In genomic region chr8:77288065-77288464, GRCm38 (mm10) we compare ENCODE assay signal across 20 mouse cellular contexts.
A peak's percentile ranks its signal among the peaks of the same experiment; 100 is the strongest.
DNase-seq lines count a peak whose midpoint lies in the region; ATAC-seq and TF ChIP-seq lines count a peak whose summit lies in the region.
"Had no signal": no experiment of that assay in that cellular context is flagged by ENCODE, and none has a peak within 500 bp of the region (broad histone marks: within the 10 kb centered on the region; RNA-seq: fewer than 3 reads in every experiment).

No protein-coding gene starts in this region.

- in situ Hi-C loops in Patski (cut with MboI; ENCODE audit: low pct_unique_long_range_greater_than_20kb) = no loop called here

- no peak overlapping the region for H3K27ac ChIP-seq in lung, embryonic 15.5 days
- H3K27ac ChIP-seq: embryonic facial prominence, embryonic 12.5 days; heart, embryonic 13.5 days; hindbrain, embryonic 15.5 days; limb, embryonic 13.5 days; liver, embryonic 13.5 days; midbrain, embryonic 13.5 days; neural tube, embryonic 15.5 days had no signal

- POLR2A ChIA-PET in Patski (lab: Charles Lee) = no interaction called here

- no peak overlapping the region for H3K4me3 ChIP-seq in lung, embryonic 15.5 days
- H3K4me3 ChIP-seq: embryonic facial prominence, embryonic 12.5 days; heart, embryonic 13.5 days; hindbrain, embryonic 15.5 days; limb, embryonic 13.5 days; liver, embryonic 13.5 days; midbrain, embryonic 13.5 days; neural tube, embryonic 15.5 days had no signal

- ATAC-seq in lung, embryonic 15.5 days (ENCODE audit: borderline replicate concordance, extremely low read depth, low FRiP score, low TSS enrichment) = peak; percentile 39; the same call in 1 of the 2 replicates
- ATAC-seq in Patski = peak; percentile 74
- ATAC-seq: intestine, postnatal 0 days; midbrain, embryonic 13.5 days had no signal

- no peaks in the 10 kb centered on the region for H3K27me3 ChIP-seq in lung, embryonic 15.5 days
- no peaks in the 10 kb centered on the region for H3K27me3 ChIP-seq in Patski
- H3K27me3 ChIP-seq: embryonic facial prominence, embryonic 12.5 days; heart, embryonic 13.5 days; hindbrain, embryonic 15.5 days; limb, embryonic 13.5 days; liver, embryonic 13.5 days; midbrain, embryonic 13.5 days; neural tube, embryonic 15.5 days had no signal

- no peak for TF ChIP-seq CTCF in Patski (IDR thresholded peaks at IDR 0.05)

- no peak for DNase-seq in lung, postnatal 25 days (ENCODE audit: low spot score)
- DNase-seq in 416B (ENCODE audit: low read depth) (peak; percentile 49), Patski (ENCODE audit: low read depth, low spot score) (peak; percentile 22)
- DNase-seq in lung, postnatal 10 days = peak; percentile 27
- DNase-seq in spleen, postnatal 36 days (ENCODE audit: low spot score in 2 of 2) = no peak
- DNase-seq in cerebellum, postnatal 14 days = no peak
- DNase-seq: cerebellum, adult 8-10 months; gastrocnemius, postnatal 10 days; heart, adult 18-20 months; liver, embryonic 13.5 days; spleen, adult 18-20 months had no signal

- no peaks in the 10 kb centered on the region for H3K9me3 ChIP-seq in lung, embryonic 15.5 days
- H3K9me3 ChIP-seq: embryonic facial prominence, embryonic 12.5 days; G1E; hindbrain, embryonic 15.5 days; limb, embryonic 13.5 days; liver, embryonic 13.5 days; midbrain, embryonic 13.5 days; neural tube, embryonic 15.5 days had no signal

- H3K4me2 ChIP-seq in lung, embryonic 15.5 days = no peak overlapping the region
- H3K4me2 ChIP-seq: embryonic facial prominence, embryonic 12.5 days; heart, embryonic 13.5 days; hindbrain, embryonic 15.5 days; limb, embryonic 13.5 days; liver, embryonic 13.5 days; midbrain, embryonic 13.5 days; neural tube, embryonic 15.5 days had no signal

- no peaks in the 10 kb centered on the region for H3K36me3 ChIP-seq in lung, embryonic 15.5 days
- H3K36me3 ChIP-seq: embryonic facial prominence, embryonic 12.5 days; hindbrain, embryonic 15.5 days; liver, embryonic 13.5 days; midbrain, embryonic 13.5 days; neural tube, embryonic 15.5 days had no signal

- H3K4me1 ChIP-seq in lung, embryonic 15.5 days = no peaks in the 10 kb centered on the region
- H3K4me1 ChIP-seq: embryonic facial prominence, embryonic 12.5 days; hindbrain, embryonic 15.5 days; liver, embryonic 13.5 days; neural tube, embryonic 15.5 days had no signal

- no peak overlapping the region for H3K9ac ChIP-seq in lung, embryonic 15.5 days
- H3K9ac ChIP-seq: embryonic facial prominence, embryonic 12.5 days; heart, embryonic 13.5 days; hindbrain, embryonic 15.5 days; limb, embryonic 13.5 days; liver, embryonic 13.5 days; midbrain, embryonic 13.5 days; neural tube, embryonic 15.5 days had no signal

- 41% methylated on average over 3 of the region's 3 CpGs for WGBS in lung, embryonic 15.5 days

- CTCF ChIA-PET in Patski (lab: Charles Lee) = no interaction called here

Comparison
In these comparisons a context has a peak if more than half of its experiments do, and no peak if none do; other contexts are left out.
1. DNase-seq: peak in 416B (single experiment), Patski (single experiment) and lung, postnatal 10 days (single experiment); none in lung, postnatal 25 days (single experiment), spleen, postnatal 36 days (0 of 2) and cerebellum, postnatal 14 days (0 of 2).